Mouse (Mus musculus): ENCODE measurements around the gene Npsr1.
A peak's percentile ranks its signal among the peaks of the same experiment; 100 is the strongest.

Npsr1 gene

GRCm38 (mm10) chr9:24236461-24236860 lies 138.7 kb downstream of the Npsr1 start:
- no peak for DNase-seq (ENCODE audit: inconsistent ontology term)

DNA sequence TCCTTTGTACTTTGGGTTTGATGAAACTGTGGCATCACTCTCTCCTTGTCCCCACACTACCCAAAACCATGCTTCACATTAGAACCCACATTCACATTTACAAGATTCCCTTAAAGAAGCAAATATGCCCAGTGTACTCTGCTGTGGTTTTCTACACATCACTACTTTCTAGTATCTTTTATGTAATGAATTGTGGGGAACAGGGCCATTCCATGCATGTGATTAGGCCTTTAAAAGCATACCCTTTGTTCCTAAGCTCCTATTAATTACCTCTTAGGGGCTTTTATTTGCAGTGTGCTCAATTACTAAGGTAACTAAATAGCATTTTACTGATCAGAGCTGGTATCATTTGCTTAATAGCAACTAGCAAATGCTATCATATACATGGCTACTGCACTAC lies 149.8 kb downstream of the Npsr1 start:
- DNase-seq (ENCODE audit: inconsistent ontology term) = no peak

- DNase-seq (ENCODE audit: inconsistent ontology term) = no peak
Measured at GRCm38 (mm10) chr9:24254236-24254635, 156.4 kb downstream of the Npsr1 start.

DNA sequence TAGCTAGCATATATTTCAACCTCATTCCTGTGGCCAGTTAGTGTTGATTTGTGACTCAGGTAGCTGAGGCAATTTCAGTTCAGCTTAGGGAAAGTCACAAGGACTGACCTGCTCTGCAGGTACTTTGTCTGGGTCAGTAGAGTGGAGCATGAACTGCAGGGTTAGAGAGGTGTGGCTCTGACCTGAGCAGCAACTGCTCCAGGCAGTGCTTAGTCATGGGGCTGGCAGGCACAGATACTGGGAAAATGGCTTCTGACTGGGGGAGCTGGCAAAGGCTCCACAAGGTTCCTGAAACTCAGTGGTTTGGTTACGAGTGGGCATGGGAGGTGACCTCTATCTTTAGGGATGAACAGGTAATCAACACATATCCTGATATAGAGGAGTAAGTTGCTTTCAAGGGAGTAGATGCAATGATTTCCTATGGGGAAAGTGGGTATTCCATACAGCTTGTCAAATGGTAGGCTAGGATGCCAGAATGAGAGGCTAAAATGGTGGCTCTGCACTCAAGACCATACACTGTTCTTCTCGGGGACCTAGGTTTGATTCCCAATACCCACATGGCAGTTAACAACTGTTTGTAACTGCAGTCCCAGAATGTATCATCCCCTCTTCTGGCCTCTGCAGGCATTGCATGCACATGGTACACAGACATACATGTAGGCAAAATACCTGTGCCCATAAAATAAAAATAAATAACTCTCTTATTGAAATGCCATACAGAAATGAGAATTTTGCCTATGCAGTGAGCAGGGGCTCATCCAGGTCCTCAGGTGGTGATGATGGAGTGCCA lies 182.9 kb downstream of the Npsr1 start:
- no peak for DNase-seq (ENCODE audit: inconsistent ontology term)

GRCm38 (mm10) chr9:24282617-24283016 lies 184.8 kb downstream of the Npsr1 start:
- DNase-seq (ENCODE audit: inconsistent ontology term) = no peak

- DNase-seq (ENCODE audit: inconsistent ontology term) = no peak
Measured at GRCm38 (mm10) chr9:24283071-24283470, 185.3 kb downstream of the Npsr1 start.

DNA sequence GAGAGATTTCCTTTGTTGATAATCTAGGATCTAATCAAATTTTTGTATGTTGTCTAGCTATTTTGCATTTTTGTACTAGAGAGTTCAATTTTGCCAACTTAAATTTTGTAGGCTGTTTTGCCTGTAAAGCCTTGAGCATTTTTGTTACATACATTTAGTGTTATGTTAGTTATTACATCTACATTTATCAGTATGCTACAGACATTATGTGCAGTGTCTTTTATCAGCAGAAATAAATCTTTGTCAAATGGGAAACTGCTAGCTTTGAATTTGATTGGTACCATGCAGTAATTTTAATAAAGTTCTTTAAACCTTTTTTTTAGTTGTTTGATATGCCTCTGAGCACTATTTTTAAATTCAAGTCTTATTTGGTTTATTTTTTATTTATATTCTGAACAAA lies 185.7 kb downstream of the Npsr1 start:
- DNase-seq (ENCODE audit: inconsistent ontology term) = no peak

DNA sequence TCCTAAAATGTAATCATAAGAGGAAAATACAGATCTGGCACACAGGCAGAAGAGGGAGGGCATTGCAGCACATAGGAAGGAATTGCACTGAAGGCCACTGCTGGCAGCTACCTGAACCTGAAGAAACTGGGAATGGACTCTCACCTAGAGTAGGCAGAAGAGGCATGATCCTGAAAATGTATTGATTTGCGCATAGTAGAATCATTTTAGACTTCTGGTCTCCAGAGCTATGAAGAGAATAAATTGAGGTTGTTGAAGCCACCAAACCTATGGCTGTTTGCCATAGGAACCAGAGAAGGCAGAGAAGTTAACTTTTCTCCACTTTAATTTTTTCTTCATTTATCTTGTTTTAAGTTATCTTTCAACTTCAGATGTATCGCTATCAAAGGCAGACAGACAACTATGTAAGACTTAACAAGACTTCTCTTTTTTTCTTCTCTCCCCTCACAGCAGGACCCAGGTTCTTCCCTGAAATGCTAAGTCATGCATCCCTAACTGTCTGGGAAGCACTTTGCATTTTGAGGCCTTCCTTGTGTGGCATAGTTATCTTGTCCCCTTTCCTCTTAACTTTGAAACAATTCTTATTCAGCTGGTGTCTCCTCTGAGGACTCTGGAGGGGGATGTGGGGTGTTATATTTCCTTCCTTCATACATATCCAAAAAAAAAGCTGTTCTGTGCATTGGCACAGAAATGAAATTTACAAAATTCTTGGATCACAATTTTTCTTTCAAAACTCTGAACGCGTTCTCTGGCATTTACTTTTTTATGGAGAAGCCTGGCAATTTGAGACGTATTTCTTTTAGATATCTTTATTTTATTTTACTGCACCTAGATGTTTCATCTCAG lies 186.7 kb downstream of the Npsr1 start:
- DNase-seq (ENCODE audit: inconsistent ontology term) = peak; percentile 14

GRCm38 (mm10) chr9:24285419-24285818 lies 187.6 kb downstream of the Npsr1 start:
- DNase-seq (ENCODE audit: inconsistent ontology term) = no peak

DNA sequence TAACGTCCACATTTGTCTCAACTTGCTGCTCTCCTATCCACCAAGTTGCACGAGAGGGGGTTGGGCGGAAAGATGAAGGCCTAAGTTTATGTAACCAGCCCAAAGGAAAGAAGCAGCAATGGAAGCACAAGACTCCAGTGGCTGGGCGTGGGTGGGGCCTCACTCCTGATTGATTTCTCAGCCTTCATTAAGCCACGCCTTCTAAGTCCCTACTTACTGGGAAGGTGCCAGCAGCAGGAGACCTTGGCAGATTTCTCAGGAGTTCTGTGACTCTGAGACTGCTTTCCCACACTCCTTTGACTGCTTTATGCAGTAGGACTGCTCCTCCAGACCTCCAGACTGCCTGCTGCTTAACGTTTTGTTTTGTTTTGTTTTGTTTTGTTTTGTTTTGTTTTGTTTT lies 193.6 kb downstream of the Npsr1 start:
- no peak for DNase-seq (ENCODE audit: inconsistent ontology term)

GRCm38 (mm10) chr9:24293252-24293959 lies 195.6 kb downstream of the Npsr1 start:
- DNase-seq (ENCODE audit: inconsistent ontology term) = peak; percentile 93

- DNase-seq (ENCODE audit: inconsistent ontology term) = no peak
Measured at GRCm38 (mm10) chr9:24302906-24303305, 205.1 kb downstream of the Npsr1 start.

DNA sequence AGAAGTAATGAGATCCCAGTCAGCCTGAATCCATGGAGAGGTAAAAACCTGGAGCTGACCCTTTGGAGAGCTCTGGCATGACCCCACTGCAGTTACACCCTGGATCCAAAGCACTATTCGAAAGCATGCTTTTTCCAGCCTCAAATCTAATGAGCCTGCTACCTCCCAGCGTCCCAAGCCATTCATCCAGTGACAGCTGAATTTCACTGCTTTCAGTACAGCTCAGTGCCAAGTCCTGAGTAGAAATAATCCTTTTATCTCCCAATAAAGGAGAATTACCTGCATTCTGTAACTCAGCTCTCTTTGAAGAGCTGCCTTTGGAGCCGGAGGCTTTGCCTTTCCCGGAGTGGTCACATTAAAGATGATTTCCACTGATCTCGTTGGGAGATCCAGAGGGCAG lies 209.2 kb downstream of the Npsr1 start:
- no peak for DNase-seq (ENCODE audit: inconsistent ontology term)

DNA sequence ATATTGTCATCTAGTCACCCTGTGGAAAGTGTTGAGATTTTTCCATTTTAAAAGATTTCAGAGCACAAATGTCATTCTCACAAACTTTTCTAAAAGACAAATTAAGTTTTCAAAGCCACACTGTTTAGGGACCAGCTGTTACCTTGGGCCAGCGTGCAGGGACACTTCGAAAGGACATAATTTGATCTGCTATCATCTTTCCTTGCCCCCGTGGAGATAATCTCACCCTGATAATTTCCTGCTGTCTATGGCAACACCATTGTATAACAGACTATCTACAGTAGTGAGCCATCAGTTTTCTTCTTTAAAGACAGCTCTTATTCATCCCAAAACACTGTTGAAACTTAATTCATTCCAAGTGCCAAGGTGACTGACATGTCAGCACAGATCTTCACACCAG lies 209.6 kb downstream of the Npsr1 start:
- no peak for DNase-seq (ENCODE audit: inconsistent ontology term)

DNA sequence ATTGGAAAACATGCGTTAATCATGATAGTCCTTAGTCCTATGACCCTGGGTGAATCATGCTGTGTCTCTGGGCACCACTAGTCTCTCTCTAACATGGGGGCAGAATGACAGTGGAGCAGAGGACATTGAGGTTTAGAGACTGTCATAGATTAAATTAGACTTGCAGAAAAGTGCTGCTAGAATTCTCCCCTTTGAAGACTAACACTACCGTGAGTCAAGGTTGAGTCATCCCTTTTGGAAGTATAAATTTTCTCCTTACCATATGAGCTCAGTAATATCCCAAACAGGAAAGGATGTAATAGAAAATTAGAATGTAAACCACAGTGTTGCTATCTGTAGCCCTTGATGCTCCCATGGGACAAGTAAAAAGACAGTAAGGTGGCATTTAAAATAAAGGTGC lies 218.0 kb downstream of the Npsr1 start:
- no peak for DNase-seq (ENCODE audit: inconsistent ontology term)

DNA sequence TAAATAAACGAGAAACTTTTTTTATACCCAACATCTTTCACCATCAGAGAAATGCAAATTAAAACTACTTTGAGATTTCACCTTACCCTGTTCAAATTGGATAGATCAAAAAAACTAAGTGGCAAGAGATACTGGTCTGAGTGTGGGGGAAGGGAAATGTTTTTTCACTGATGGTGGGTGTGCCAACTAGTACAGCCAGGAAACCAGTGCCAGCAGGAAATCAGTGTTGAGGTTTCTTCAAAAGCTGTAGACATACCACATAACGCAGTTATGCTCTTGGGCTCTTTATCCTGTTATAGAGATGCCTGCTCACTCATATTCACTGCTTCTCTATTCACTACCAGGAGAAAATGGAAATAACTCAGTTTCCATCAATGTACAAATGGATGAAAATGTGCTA lies 233.9 kb downstream of the Npsr1 start:
- DNase-seq (ENCODE audit: inconsistent ontology term) = no peak

GRCm38 (mm10) chr9:24341321-24341720 lies 243.5 kb downstream of the Npsr1 start:
- DNase-seq (ENCODE audit: inconsistent ontology term) = peak; percentile 75

DNA sequence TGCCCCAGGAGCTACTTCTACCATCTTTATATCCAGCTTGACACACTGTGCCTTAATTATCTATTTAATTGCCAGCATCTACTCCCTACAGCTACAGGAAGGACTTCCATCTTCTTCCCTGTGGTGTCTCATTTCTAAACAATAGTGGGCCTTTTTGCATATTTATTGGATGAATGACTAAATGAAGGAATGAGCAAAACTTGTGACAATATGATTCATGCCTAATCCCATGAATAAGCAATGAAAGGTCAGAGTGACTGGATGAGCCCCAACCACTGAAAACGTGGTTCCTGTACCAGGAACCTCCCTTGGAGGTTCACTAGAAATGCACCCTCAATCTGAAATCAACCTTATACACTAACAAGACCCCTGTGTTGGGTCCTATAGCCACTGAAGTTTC lies 249.2 kb downstream of the Npsr1 start:
- peak; percentile 77 for DNase-seq (ENCODE audit: inconsistent ontology term)

DNA sequence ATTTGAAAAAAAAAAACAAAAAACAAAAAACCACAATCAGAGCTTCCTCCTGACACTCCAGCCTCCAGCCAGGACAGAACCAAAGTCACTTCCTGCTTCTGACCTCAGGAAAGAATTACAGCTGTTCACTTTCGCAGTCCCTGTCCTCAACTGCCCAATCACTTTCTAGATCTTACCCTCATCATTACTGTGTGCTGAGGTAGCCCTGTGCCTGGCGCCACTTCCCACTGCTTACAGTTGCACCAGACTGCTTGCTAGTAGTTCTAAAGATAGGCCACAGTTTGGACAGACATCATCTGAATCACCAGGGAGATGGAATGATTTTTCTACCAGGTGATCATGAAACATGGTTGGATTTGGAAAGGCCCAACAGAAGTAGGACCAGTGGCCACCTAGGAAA lies 251.7 kb downstream of the Npsr1 start:
- no peak for DNase-seq (ENCODE audit: inconsistent ontology term)

GRCm38 (mm10) chr9:24351402-24351801 lies 253.6 kb downstream of the Npsr1 start:
- DNase-seq (ENCODE audit: inconsistent ontology term) = no peak

Data from Muller cell, postnatal 12 days (primary cell).